Mouse (Mus musculus): Measurements from ENCODE around the gene Tlx2.

The Tlx2 gene

DNA sequence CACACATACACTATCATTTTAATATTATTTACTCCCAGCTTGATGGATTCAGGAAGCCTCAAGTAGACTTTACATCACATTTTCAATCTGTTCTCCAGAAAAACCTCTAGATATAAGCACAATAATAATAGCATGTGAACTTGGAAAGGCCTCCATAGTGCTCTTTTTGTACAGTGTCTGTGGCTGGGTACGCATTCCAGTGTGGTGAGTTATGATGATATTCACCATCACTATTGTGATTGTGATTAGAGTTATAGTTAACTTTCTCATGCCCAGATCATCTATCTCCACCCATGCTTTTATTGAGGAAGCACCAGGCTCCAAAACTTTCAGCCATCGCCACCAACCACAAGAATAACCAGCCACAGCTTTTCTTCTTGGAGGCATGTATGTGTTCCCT is 46.3 kb downstream of the Tlx2 start:
- DNase-seq (ENCODE audit: low spot score in 2 of 2): no peak

DNA sequence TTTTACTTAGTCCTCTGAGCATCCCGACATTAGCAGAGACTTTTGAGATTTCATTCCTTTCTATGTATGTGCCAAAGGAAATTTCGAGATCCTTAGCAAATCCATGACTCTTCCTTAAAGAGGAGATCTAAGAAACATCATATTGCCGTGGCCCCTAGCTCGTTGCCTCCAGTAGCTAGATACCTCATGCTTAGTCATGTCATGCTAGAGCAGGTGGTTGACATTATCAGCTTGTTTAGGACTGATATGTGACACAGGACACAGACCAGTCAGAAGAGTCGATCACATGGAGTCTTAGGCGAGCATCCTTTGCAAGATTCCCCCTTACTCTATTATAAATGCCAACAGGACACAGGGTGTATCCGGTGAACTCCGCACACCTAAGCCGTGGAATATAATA is 47.1 kb downstream of the Tlx2 start:
- no peak for DNase-seq (ENCODE audit: low spot score in 2 of 2)

DNA sequence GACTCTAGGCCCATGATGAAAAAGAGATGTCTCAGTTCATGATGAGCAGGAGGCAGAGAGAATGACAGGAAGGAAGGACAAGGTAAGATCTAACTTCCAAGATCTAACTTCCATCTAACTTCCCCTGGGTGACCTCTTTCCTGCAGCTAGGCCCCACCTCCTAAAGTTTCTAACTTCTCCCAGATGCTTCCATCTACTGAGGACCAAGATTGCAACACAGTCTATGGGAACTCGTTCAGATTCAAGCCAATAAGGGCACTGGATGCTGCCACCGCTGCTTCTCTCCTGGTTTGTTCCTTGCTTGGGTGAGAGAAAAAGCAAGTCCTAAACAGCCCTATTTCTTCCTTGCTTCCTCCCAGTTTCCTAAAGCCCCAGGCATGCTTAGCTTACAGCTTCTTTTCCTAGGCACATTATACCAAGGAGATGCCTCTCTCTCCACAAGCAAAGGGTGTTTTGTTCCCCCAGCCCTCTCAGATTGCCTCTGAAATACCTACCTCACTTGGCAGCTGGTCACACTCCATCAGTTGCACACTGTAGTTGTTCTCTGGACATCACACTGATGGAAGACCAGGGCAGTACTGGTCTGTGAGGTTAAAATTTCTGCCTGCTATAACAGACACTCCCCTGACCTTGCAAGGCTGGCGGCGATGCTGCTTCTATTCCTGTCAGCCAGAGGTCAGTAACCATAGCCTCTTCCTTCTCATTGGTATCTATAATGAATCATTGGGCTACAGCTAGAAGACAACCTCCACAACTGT is 49.1 kb downstream of the Tlx2 start:
- no peak for DNase-seq (ENCODE audit: low spot score in 2 of 2)

DNA sequence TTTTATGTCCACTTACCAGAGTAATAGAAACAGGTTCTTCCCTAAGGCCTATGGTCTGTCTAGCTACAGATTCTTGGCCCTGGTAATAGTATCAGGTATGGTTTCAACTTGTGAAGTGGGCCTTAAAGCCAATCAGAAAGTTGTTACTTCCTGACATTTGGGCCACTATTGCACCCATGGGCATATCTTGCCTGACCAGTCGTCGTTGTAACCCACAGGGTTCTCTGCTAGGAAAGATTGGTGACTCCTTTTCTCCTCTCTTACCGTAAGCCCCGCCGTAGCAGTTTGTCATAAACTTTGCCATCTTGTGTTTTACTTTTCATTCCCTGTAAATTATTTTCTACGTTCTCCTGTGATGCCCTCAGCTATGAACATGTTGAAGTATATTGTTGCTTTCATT is 50.0 kb downstream of the Tlx2 start:
- no peak for DNase-seq (ENCODE audit: low spot score in 2 of 2)

DNA sequence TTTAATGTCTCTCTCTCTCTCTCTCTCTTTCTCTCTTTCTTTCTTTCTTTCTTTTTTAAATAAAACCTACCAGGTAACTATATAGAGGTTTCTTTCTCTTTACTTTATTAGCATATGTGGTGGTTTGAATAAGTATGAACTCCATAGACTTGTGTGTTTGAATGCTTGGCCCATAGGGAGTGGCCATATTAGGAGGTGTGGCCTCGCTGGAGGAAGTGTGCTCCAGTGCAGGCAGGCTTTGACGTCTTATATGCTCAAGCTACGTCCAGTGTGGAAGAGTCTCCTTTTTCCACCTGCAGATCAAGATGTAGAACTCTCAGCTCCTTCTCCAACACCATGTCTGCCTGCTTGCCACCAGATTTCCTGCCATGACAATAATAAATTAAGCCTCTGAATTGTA is 51.0 kb downstream of the Tlx2 start:
- DNase-seq (ENCODE audit: low spot score in 2 of 2): no peak
